Mouse (Mus musculus) bone marrow, adult 2 months (tissue): ENCODE results near the gene Gm12185. TPM values are rescaled to one million over a fixed set of nuclear protein-coding genes. Genes with fewer than 3 reads are reported as not detected.
A peak's percentile ranks its signal among the peaks of the same experiment; 100 is the strongest.

ENCODE experiments used
- H3K27ac ChIP-seq: fragments of 200-500 bp; 2 replicates; pipeline ENCODE4 v1.5.1; 2012; ENCODE audit warnings: low read depth, mild to moderate bottlenecking, control low read depth, inconsistent platforms, low read length; ENCODE audit not compliant: control insufficient read depth, poor library complexity, insufficient read depth
- H3K4me1 ChIP-seq: fragments of 200-500 bp; 2 replicates; pipeline ENCODE4 v1.6.1; 2011; ENCODE audit warnings: low read length; ENCODE audit not compliant: control insufficient read depth, insufficient read depth
- H3K4me3 ChIP-seq: fragments of 200-500 bp; replicated peaks from 2 replicates; pipeline ENCODE3; 2011; ENCODE audit warnings: mild to moderate bottlenecking, low read depth, low read length, control low read depth; ENCODE audit not compliant: control insufficient read depth
- CTCF ChIP-seq: fragments of 200-500 bp; IDR thresholded peaks from 2 replicates; pipeline ENCODE4 v1.5.1; 2011; ENCODE audit warnings: low read length, control low read depth; ENCODE audit not compliant: control insufficient read depth, insufficient read depth
- POLR2A ChIP-seq: fragments of 200-500 bp; IDR thresholded peaks from 2 replicates; pipeline ENCODE4 v1.6.1; 2011; ENCODE audit warnings: low read depth, mild to moderate bottlenecking, control low read depth, low read length, borderline replicate concordance; ENCODE audit not compliant: control insufficient read depth
- WGBS: fragments of 180-500 bp; shearing (Covaris S2); methylation state at CpG from one replicate; pipeline ENCODE4 v1.1.7; 2018; 5-methylcytosine and 5-hydroxymethylcytosine counted together
- polyA plus RNA-seq: library from polyadenylated mRNA; stranded (reverse); fragments of >200 nt; gene quantifications from 2 replicates; pipeline ENCODE4 v1.2.4, GENCODE M21; 2011; ENCODE audit warnings: low replicate concordance; ENCODE audit not compliant: missing spikeins, insufficient read depth, insufficient read length

The Gm12185 gene
- polyA plus RNA-seq, 1 experiment, result not detected

GRCm38 (mm10) chr11:48873591-48874290 is 118.3 kb downstream of the Gm12185 start:
- TF ChIP-seq POLR2A (no peak), CTCF (no peak)
- WGBS, result 48% methylated on average over 10 of the region's 10 CpGs
- H3K27ac ChIP-seq, result peak overlapping the region; percentile 54
- no peaks in the 10 kb centered on the region; the same call in 1 of the 2 replicates for H3K4me1 ChIP-seq
- H3K4me3 ChIP-seq, result no peak overlapping the region

DNA sequence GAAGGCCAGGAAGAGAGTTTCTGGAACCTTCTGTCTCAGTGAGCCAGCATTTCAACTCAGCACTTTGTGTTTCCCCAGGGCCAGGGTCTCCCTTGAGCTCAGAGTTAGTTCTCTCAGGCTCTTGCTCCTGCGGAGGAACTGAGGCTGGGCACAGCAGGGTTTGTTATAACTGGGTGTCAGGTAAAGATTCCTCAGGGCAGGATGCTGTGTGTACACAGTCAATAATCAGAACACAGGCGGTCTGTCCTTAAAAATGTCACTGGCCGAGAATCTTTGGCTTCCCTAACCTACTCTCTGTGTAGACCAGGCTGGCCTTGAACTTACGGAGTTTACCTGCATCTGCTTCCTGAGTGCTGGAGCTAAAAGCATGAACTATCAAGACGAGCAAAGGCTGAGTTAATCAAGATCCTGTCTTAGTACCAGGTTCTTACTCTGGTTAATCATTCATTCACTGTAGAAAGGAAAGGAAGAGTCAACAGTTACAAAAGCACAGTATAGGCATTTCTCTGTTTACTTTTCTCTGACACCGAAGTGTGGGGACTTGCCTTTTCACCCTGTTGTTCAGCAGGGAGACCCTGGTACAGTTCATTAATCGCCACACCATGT is 119.2 kb downstream of the Gm12185 start:
- peak overlapping the region; percentile 84 for H3K27ac ChIP-seq
- H3K4me1 ChIP-seq, result no peaks in the 10 kb centered on the region; the same call in 1 of the 2 replicates
- peak overlapping the region; percentile 26 for H3K4me3 ChIP-seq
- 51% methylated on average over 7 of the region's 7 CpGs for WGBS
- TF ChIP-seq CTCF, result no peak
- no peak for TF ChIP-seq POLR2A

DNA sequence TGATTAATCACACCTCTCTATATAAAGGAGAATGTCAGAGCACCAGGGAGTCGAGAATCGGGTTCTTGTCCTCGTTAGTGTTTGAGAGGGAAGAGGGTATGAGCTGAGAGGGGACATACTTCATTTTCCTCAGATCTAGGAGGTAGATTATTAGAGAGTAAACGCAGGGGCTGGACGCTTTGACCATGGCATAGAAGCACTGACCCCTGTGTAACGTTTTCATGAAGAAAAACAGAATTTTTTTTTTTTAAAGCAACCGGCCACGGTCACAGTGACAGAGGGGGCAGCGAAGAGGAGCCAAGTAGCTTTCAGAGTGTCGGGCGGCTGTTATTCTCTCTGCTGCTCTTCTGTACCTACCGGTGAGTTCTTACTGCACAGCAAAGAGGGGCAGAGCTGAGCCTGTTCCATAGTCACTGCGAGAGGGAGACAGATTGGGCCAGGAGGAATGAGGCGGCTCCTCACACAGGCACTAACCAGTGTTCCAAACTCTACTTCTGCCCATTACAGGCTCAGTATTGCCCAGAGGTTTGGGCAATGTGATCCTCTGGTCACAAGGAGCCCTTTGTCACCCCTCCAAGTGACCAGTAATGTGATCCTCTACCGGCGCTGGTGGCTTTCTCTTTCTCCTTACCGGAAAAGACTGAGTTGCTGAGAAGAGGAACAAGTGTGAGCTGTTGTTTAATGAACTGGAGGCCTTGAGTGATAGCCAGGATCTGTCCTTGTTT is 120.0 kb downstream of the Gm12185 start:
- peak overlapping the region; percentile 72 for H3K4me3 ChIP-seq
- under 1% methylated on average over 17 of the region's 17 CpGs for WGBS
- H3K4me1 ChIP-seq, result no peaks in the 10 kb centered on the region; the same call in 1 of the 2 replicates
- TF ChIP-seq POLR2A, result 0 out of 2 replicates have a peak, but pooled peaks have one; percentile 33
- peak; percentile 2; the same call in 1 of the 2 replicates for TF ChIP-seq CTCF
- peak overlapping the region; percentile 84 for H3K27ac ChIP-seq

DNA sequence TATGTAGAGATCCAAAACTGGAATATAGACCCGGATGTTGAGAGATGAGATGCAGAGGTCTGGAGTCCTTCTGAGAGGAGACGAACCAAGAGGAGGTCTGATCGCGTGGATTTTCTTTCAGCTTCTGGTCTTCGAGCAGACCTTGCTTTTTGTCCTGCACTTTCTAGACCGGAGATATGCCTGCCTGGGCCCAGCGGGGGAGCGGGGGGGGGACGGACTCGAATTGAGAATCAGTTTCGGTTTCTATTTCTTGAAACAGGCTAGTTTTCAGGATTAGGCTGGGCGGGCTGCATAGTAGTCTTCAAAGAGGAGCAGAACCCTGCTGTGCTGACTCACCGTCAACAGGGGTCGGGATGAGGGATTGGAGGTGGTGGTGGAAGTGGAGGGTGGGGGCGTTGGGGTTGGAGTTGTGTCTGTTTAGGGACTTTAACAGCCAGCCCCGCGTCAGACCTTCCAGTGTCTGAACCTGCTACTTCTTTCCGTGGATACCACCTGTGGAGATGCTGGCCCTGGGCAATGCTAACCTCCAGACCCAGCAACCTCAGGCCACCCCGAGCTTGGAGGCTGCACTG is 120.7 kb downstream of the Gm12185 start, which contains the start of gene Irgm1:
Gene Irgm1, minus strand, starts transcription at position 483 of the 572 bp plus-strand sequence.
- H3K27ac ChIP-seq, result peak within 1 kb of the TSS; percentile 84
- TF ChIP-seq CTCF (no peak), POLR2A (no peak)
- no peaks in the 10 kb centered on the region; the same call in 1 of the 2 replicates for H3K4me1 ChIP-seq
- under 1% methylated on average over 19 of the region's 19 CpGs for WGBS
- peak within 1 kb of the TSS; percentile 72 for H3K4me3 ChIP-seq

- under 1% methylated on average over 7 of the region's 7 CpGs for WGBS
- TF ChIP-seq CTCF, result no peak
- no peaks in the 10 kb centered on the region; the same call in 1 of the 2 replicates for H3K4me1 ChIP-seq
- peak overlapping the region; percentile 72 for H3K4me3 ChIP-seq
- H3K27ac ChIP-seq, result peak overlapping the region; percentile 84
Measured at GRCm38 (mm10) chr11:48870781-48871180, 121.2 kb downstream of the Gm12185 start.

DNA sequence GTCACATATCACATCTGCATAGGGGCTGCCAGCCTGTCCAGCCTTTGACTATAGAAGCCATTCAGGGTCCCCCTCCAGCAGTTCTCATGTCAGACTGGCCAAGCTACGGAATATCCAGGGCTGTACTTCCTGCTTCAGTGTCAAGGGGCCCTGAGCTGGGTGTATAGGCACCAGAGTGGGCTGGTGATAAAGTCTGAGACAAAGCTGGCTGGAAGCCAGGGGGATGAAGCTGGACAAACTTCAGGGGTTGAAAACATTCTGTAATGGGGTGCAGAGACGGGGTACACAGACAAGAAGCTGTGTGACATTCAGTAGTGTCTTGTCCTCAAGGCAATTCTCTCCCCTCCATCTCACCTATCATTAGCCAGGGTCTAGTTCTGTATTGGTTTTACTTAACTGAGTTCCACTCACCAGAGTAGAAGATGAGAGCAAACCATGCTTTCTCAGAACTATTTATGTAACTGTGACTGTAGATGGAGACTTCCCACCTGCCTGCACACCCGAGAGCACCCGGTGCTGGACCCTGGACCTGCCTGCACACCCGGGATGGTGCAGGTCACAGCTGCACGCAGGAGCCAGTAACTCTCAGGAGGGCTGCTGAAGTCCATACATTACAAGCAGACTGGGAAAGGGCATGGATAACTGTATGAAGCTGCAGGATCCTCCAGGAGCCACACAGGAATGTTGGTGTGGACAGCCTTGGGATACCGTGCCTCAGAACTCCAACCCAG is 122.5 kb downstream of the Gm12185 start:
- H3K4me3 ChIP-seq, result peak overlapping the region; percentile 75
- peak overlapping the region; percentile 27; the same call in 1 of the 2 replicates for H3K27ac ChIP-seq
- no peak for TF ChIP-seq CTCF
- TF ChIP-seq POLR2A, result 0 out of 2 replicates have a peak, but pooled peaks have one; percentile 15
- WGBS, result 1% methylated on average over 7 of the region's 7 CpGs
- no peaks in the 10 kb centered on the region; the same call in 1 of the 2 replicates for H3K4me1 ChIP-seq

GRCm38 (mm10) chr11:48866481-48866880 is 125.5 kb downstream of the Gm12185 start:
- no peaks in the 10 kb centered on the region; the same call in 1 of the 2 replicates for H3K4me1 ChIP-seq
- no peak for TF ChIP-seq CTCF
- no peak for TF ChIP-seq POLR2A

More at GRCm38 (mm10) chr11:48866481-48866880, 125.5 kb downstream of the Gm12185 start:
- WGBS, result 92% methylated on average over 9 of the region's 9 CpGs
- H3K4me3 ChIP-seq, result no peak overlapping the region
- H3K27ac ChIP-seq, result no peak overlapping the region
